Mouse (Mus musculus) liver, embryonic 14.5 days (tissue): ENCODE measurements around the gene Oxnad1. TPM values are rescaled to one million over a fixed set of nuclear protein-coding genes. Genes with fewer than 3 reads are reported as not detected.
"Not testable (repeated sequence)": the region's sequence is repeated elsewhere in the genome, so short reads cannot be mapped to it uniquely, and the experiment has no call there.

Experiments
- ATAC-seq: fragments of 200-750 bp; cut with Nextera tagmentation; 2 replicates; pipeline ENCODE4 v1.8.0; 2017; ENCODE audit warnings: moderate number of reproducible peaks, mild to moderate bottlenecking, moderate library complexity; ENCODE audit not compliant: insufficient read depth
- DNase-seq, 3 experiments: peaks; one replicate each; pipeline ENCODE4 v3.0.0-alpha.2; 2012 to 2013; ENCODE audit warnings: low read depth in 3 of 3, low spot score in 3 of 3
- H3K27ac ChIP-seq: fragments of 300-500 bp; sonication (generic); 2 replicates; pipeline ENCODE4 v1.5.1; 2014; ENCODE audit warnings: moderate library complexity, mild to moderate bottlenecking, control low read depth, inconsistent platforms
- H3K27me3 ChIP-seq: fragments of 300-500 bp; sonication (generic); 2 replicates; pipeline ENCODE4 v1.6.1; 2014; ENCODE audit warnings: mild to moderate bottlenecking, low read length, moderate library complexity; ENCODE audit not compliant: control insufficient read depth, insufficient read depth
- H3K36me3 ChIP-seq: fragments of 300-500 bp; sonication (generic); replicated peaks from 2 replicates; pipeline ENCODE4 v1.6.1; 2014; ENCODE audit warnings: low read depth; ENCODE audit not compliant: control insufficient read depth, insufficient read depth
- H3K4me1 ChIP-seq, 2 experiments: fragments of 200-500 bp in 1 of 2; fragments of 300-500 bp in 1 of 2; sonication (generic) in 1 of 2; replicated peaks; 2 replicates each; pipeline ENCODE4 v1.6.1; 2012 to 2014; ENCODE audit warnings: antibody characterized with exemption in 1 of 2, inconsistent platforms in 1 of 2, low read length in 1 of 2; ENCODE audit not compliant: control insufficient read depth in 2 of 2, insufficient read depth in 2 of 2
- H3K4me2 ChIP-seq: fragments of 300-500 bp; sonication (generic); 2 replicates; pipeline ENCODE4 v1.6.1; 2014; ENCODE audit warnings: low read depth, mild to moderate bottlenecking, control low read depth, moderate library complexity
- H3K4me3 ChIP-seq, 2 experiments: fragments of 200-500 bp in 1 of 2; fragments of 300-500 bp in 1 of 2; sonication (generic) in 1 of 2; 2 replicates each; pipeline ENCODE4 v1.5.1; 2012 to 2014; ENCODE audit warnings: low read depth in 2 of 2, low read length in 2 of 2, mild to moderate bottlenecking in 2 of 2, control low read depth in 1 of 2, inconsistent platforms in 1 of 2, moderate library complexity in 1 of 2; ENCODE audit not compliant: insufficient read depth in 1 of 2
- H3K9ac ChIP-seq: fragments of 300-500 bp; sonication (generic); replicated peaks from 2 replicates; pipeline ENCODE4 v1.6.1; 2014; ENCODE audit warnings: mild to moderate bottlenecking, control low read depth, moderate library complexity
- H3K9me3 ChIP-seq: fragments of 300-500 bp; sonication (generic); 2 replicates; pipeline ENCODE4 v1.6.1; 2016; ENCODE audit warnings: low read length, mixed read lengths; ENCODE audit not compliant: control insufficient read depth
- CTCF ChIP-seq: IDR thresholded peaks from 2 replicates; pipeline ENCODE4 v1.5.1; 2016; ENCODE audit warnings: antibody characterized with exemption, low read depth, control low read depth
- EP300 ChIP-seq: IDR thresholded peaks from 2 replicates; pipeline ENCODE4 v1.6.1; 2016; ENCODE audit warnings: antibody characterized with exemption, low read depth
- WGBS: fragments of 180-500 bp; shearing (Covaris S2); extraction: QIAGEN DNeasy Blood & Tissue Kit; methylation state at CpG from one replicate; pipeline ENCODE4 v1.1.7; 2014; ENCODE audit not compliant: insufficient replicate concordance; 5-methylcytosine and 5-hydroxymethylcytosine counted together
- polyA plus RNA-seq, 2 experiments: library from polyadenylated mRNA; depleted of rRNA in 1 of 2; stranded (reverse) in 1 of 2; unstranded in 1 of 2; fragments of >200 nt; fragmentation: Nextera tagmentation in 1 of 2; extraction: Ambion mirVana in 1 of 2; gene quantifications; 2 replicates each; pipeline versions ENCODE4 v1.2.1 to v1.2.3; 2012 to 2014

The Oxnad1 gene
- polyA plus RNA-seq, 2 experiments, result 12.9 to 14.2 TPM

DNA sequence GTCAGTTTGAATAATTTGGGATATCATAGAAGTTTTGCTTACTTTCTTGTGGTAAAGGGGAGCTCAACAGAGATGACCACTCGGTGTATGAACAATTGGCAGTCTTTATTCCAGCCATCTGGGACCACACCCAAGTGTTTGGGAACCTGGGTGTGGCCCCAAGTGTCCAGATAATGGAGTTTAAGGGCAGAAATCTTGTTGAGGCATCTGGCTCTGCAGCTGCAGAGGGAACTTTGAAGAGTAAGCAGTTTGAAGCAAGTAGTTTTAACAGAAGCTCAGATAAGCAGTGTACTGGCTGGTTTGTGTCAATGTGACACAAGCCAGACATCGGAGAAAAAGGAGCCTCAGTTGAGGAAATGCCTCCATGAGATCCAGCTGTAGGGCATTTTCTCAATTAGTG, 49.1 kb downstream of the Oxnad1 start:
- ATAC-seq, result peak; percentile 73
- peak overlapping the region; percentile 45 for H3K27ac ChIP-seq
- peak overlapping the region; percentile 32; the same call in 1 of the 2 replicates for H3K9ac ChIP-seq
- no peaks in the 10 kb centered on the region for H3K9me3 ChIP-seq
- 10% methylated on average over 2 of the region's 2 CpGs for WGBS
- no peaks in the 10 kb centered on the region for H3K36me3 ChIP-seq
- no peaks in the 10 kb centered on the region for H3K27me3 ChIP-seq
- H3K4me2 ChIP-seq, result peak overlapping the region; percentile 54
- no peak overlapping the region for H3K4me3 ChIP-seq
- H3K4me1 ChIP-seq, result peaks cover 42 to 45% of the 10 kb centered on the region in 2 experiments
- no peak for TF ChIP-seq CTCF
- TF ChIP-seq EP300, result peak; percentile 80
- DNase-seq, result peak in 2 of 3 experiments; percentile 54 to 62

DNA sequence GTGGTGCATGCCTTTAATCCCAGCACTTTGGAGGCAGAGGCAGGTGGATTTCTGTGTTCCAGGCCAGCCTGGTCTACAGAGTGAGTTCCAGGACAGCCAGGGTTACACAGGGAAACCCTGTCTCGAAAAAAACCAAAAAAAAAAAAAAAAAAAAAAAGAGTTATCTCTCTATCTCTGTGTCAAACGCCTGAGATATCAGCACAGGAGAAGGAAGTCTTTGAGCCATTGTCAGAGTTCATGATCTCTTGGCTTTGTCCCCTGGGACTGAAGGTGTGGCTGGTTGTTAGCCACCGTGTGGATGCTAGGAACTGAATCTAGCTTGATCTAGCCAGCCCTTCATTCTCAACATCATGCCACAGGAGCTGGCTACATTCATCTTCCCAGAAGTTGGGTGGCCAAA, 51.3 kb downstream of the Oxnad1 start:
- not testable (repeated sequence) for DNase-seq, H3K27ac ChIP-seq, H3K27me3 ChIP-seq, H3K9ac ChIP-seq, H3K36me3 ChIP-seq, H3K9me3 ChIP-seq, H3K4me3 ChIP-seq, ATAC-seq, H3K4me2 ChIP-seq
- peaks cover 40 to 45% of the 10 kb centered on the region in 2 experiments for H3K4me1 ChIP-seq
- WGBS, result 14% methylated on average over 3 of the region's 3 CpGs

DNA sequence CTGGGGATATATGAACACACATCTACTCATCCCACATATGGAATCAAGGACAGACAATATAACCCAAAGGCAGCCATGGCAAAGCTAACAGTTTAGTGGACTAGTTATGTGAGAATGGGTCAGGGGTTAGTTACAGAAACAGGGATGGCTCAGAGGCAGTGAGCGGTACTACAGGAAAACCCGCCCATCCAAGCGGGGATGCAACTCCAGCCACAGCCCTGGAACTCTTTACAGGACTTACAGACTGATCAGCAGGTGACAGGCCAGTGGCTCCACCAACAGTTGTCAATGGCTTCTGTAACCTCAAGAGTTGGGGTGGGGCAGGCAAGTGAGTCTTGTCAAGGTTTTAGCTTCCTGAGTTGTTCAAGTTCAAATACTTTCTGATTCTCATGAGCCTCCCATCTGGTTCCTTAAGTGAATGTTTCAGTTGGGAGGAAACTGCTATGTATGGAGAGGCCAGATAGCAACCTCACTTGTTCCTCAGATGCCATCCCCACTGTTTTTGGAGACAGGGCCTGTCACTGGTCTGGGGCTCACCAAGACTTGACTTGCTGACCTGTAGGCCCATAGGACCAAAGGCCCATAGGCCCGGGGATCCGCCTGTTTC, 55.3 kb downstream of the Oxnad1 start:
- H3K4me3 ChIP-seq, result no peak overlapping the region
- no peak for TF ChIP-seq CTCF
- no peak for TF ChIP-seq EP300
- H3K9ac ChIP-seq, result no peak overlapping the region; the same call in 1 of the 2 replicates
- no peak overlapping the region for H3K27ac ChIP-seq
- no peaks in the 10 kb centered on the region for H3K27me3 ChIP-seq
- H3K4me1 ChIP-seq, result peaks cover 14 to 17% of the 10 kb centered on the region in 2 experiments
- H3K36me3 ChIP-seq, result no peaks in the 10 kb centered on the region
- H3K9me3 ChIP-seq, result no peaks in the 10 kb centered on the region
- no peak overlapping the region for H3K4me2 ChIP-seq
- 46% methylated on average over 5 of the region's 5 CpGs for WGBS
- DNase-seq (no peak), ATAC-seq (no peak)

DNA sequence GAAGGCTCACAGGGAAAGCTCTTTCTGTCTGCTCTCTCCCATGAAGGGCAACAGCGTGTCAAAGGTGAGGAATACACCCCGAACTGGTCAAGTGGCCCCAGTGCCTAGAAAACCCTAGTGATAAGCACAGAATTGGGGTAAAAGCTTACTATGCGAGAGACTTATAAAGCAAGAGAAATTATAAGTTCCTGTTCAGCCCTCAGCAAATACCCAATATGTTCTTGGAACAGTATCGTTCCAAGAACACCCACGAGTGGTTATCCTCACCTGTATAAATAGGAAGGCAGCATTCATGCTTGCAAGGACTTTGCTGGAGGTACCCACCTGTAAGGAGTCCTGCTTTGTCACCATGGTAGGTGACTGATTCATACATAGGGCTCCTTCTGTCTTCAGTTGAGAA, 56.5 kb downstream of the Oxnad1 start, which contains the start of gene Msmb:
TSS of gene Msmb (plus strand) at position 301 of the 400 bp plus-strand sequence.
- H3K27ac ChIP-seq, result no peak within 1 kb of the TSS
- H3K4me2 ChIP-seq, result no peak within 1 kb of the TSS
- WGBS, result 68% methylated on average over 5 of the region's 5 CpGs
- peaks cover 16 to 17% of the 10 kb centered on the region in 2 experiments for H3K4me1 ChIP-seq
- H3K27me3 ChIP-seq, result no peaks in the 10 kb centered on the region
- no peak for TF ChIP-seq CTCF
- no peak for TF ChIP-seq EP300
- no peaks in the 10 kb centered on the region for H3K36me3 ChIP-seq
- no peak for ATAC-seq
- H3K9me3 ChIP-seq, result no peaks in the 10 kb centered on the region
- H3K9ac ChIP-seq, result no peak within 1 kb of the TSS
- no peak for DNase-seq
- H3K4me3 ChIP-seq, result no peak within 1 kb of the TSS

DNA sequence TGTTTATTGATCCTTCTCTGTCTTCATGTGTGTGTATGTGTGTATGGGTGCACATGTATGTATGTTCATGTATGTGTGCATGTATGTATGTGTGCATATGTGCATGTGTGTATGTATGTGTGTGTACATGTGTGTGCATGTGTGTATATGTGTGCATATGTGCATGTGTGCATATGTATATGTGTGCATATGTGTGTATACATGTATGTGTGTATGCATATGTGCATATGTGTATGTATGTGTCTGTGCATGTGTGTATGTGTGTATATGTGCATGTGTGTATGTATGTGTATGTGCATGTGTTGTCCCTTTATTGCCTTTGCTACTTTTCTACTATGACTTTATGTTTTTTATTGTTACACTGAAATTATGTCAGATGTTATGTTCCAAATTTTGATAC, 59.6 kb downstream of the Oxnad1 start:
- H3K4me1 ChIP-seq, result peaks cover 21 to 23% of the 10 kb centered on the region in 2 experiments
- TF ChIP-seq CTCF (no peak), EP300 (no peak)
- no peak overlapping the region for H3K9ac ChIP-seq
- peak overlapping the region; percentile 22; the same call in 1 of the 2 replicates for H3K4me2 ChIP-seq
- peaks cover 4% of the 10 kb centered on the region; the same call in 1 of the 2 replicates for H3K9me3 ChIP-seq
- DNase-seq (no peak), ATAC-seq (no peak)
- no peak overlapping the region for H3K27ac ChIP-seq
- H3K36me3 ChIP-seq, result no peaks in the 10 kb centered on the region
- H3K27me3 ChIP-seq, result no peaks in the 10 kb centered on the region
- H3K4me3 ChIP-seq, result no peak overlapping the region
